Mouse (Mus musculus) forebrain, embryonic 12.5 days (tissue): ENCODE results near the gene Cdc73. TPM values are rescaled to one million over a fixed set of nuclear protein-coding genes. Genes with fewer than 3 reads are reported as not detected.
"Not testable (repeated sequence)": the region's sequence is repeated elsewhere in the genome, so short reads cannot be mapped to it uniquely, and the experiment has no call there.

Source experiments
- ATAC-seq: fragments of 200-750 bp; cut with Nextera tagmentation; 2 replicates; pipeline ENCODE4 v1.8.0; 2017; ENCODE audit warnings: moderate TSS enrichment; ENCODE audit not compliant: low FRiP score
- H3K27ac ChIP-seq: fragments of 300-500 bp; sonication (generic); 2 replicates; pipeline ENCODE4 v1.5.1; 2016; ENCODE audit warnings: mild to moderate bottlenecking
- H3K27me3 ChIP-seq: fragments of 300-500 bp; sonication (generic); 2 replicates; pipeline ENCODE4 v1.6.1; 2016; ENCODE audit warnings: mild to moderate bottlenecking
- H3K36me3 ChIP-seq: fragments of 300-500 bp; sonication (generic); replicated peaks from 2 replicates; pipeline ENCODE4 v1.6.1; 2016; ENCODE audit warnings: mild to moderate bottlenecking
- H3K4me1 ChIP-seq: fragments of 300-500 bp; sonication (generic); 2 replicates; pipeline ENCODE4 v1.6.1; 2016
- H3K4me2 ChIP-seq: fragments of 300-500 bp; sonication (generic); 2 replicates; pipeline ENCODE4 v1.6.1; 2016; ENCODE audit warnings: mild to moderate bottlenecking, moderate library complexity
- H3K4me3 ChIP-seq: fragments of 300-500 bp; sonication (generic); replicated peaks from 2 replicates; pipeline ENCODE4 v1.5.1; 2016; ENCODE audit warnings: mild to moderate bottlenecking
- H3K9ac ChIP-seq: fragments of 300-500 bp; sonication (generic); 2 replicates; pipeline ENCODE4 v1.6.1; 2016; ENCODE audit warnings: mild to moderate bottlenecking
- H3K9me3 ChIP-seq: fragments of 300-500 bp; sonication (generic); 2 replicates; pipeline ENCODE4 v1.6.1; 2016
- WGBS: fragments of 180-500 bp; shearing (Covaris S2); methylation state at CpG from one replicate; pipeline ENCODE4 v1.1.7; 2016; 5-methylcytosine and 5-hydroxymethylcytosine counted together
- polyA plus RNA-seq: library from polyadenylated mRNA; unstranded; fragments of >200 nt; fragmentation: Nextera tagmentation; extraction: Ambion mirVana; gene quantifications from 2 replicates; pipeline ENCODE4 v1.2.1, GENCODE M21; 2016

Cdc73 gene
- polyA plus RNA-seq, 1 experiment from 2014 or later = 48.8 TPM

- ATAC-seq = no peak
- Histone ChIP-seq H3K4me3 (no peak overlapping the region), H3K9ac (no peak overlapping the region)
Observed at GRCm38 (mm10) chr1:143724456-143725064, 21.9 kb upstream of the Cdc73 start.

GRCm38 (mm10) chr1:143716038-143716437, 13.3 kb upstream of the Cdc73 start, which contains the start of gene Glrx2:
Gene Glrx2 (plus strand): TSS chr1:143716338.
- ATAC-seq, H3K27me3 ChIP-seq, H3K4me1 ChIP-seq, H3K4me3 ChIP-seq, H3K9me3 ChIP-seq, H3K4me2 ChIP-seq, H3K27ac ChIP-seq, H3K36me3 ChIP-seq, H3K9ac ChIP-seq: not testable (repeated sequence)
- no CpG with 5 or more reads among the region's 2 CpGs for WGBS

More at GRCm38 (mm10) chr1:143724456-143725064, 21.9 kb upstream of the Cdc73 start:
- Histone ChIP-seq H3K36me3 (no peaks in the 10 kb centered on the region), H3K9me3 (no peaks in the 10 kb centered on the region), H3K27me3 (no peaks in the 10 kb centered on the region), H3K4me1 (no peaks in the 10 kb centered on the region), H3K27ac (no peak overlapping the region), H3K4me2 (no peak overlapping the region)
- WGBS = 88% methylated on average over 5 of the region's 5 CpGs

GRCm38 (mm10) chr1:143710627-143710976, 7.9 kb upstream of the Cdc73 start:
- peak overlapping the region; percentile 61 for H3K27ac ChIP-seq

GRCm38 (mm10) chr1:143709966-143710626, 7.4 kb upstream of the Cdc73 start:
- peak overlapping the region; percentile 61 for H3K27ac ChIP-seq
- ATAC-seq = peak; percentile 86
- 61% methylated on average over 7 of the region's 7 CpGs for WGBS

More at GRCm38 (mm10) chr1:143710627-143710976, 7.9 kb upstream of the Cdc73 start:
- no peak overlapping the region for H3K4me3 ChIP-seq
- no peaks in the 10 kb centered on the region for H3K27me3 ChIP-seq
- H3K4me2 ChIP-seq = no peak overlapping the region
- H3K9me3 ChIP-seq = no peaks in the 10 kb centered on the region
- no peak for ATAC-seq
- H3K36me3 ChIP-seq = no peaks in the 10 kb centered on the region
- no peak overlapping the region for H3K9ac ChIP-seq
- WGBS = 86% methylated on average over 5 of the region's 5 CpGs
- no peaks in the 10 kb centered on the region for H3K4me1 ChIP-seq

GRCm38 (mm10) chr1:143708361-143708760, 5.7 kb upstream of the Cdc73 start:
- 81% methylated on average over 6 of the region's 6 CpGs for WGBS
- no peak for ATAC-seq

More at GRCm38 (mm10) chr1:143709966-143710626, 7.4 kb upstream of the Cdc73 start:
- Histone ChIP-seq H3K4me3 (no peak overlapping the region), H3K9ac (no peak overlapping the region), H3K27me3 (no peaks in the 10 kb centered on the region), H3K9me3 (no peaks in the 10 kb centered on the region), H3K4me1 (no peaks in the 10 kb centered on the region), H3K36me3 (no peaks in the 10 kb centered on the region), H3K4me2 (no peak overlapping the region)

GRCm38 (mm10) chr1:143707006-143707405, 4.3 kb upstream of the Cdc73 start:
- no peak overlapping the region for H3K9ac ChIP-seq
- no peaks in the 10 kb centered on the region for H3K27me3 ChIP-seq
- no peak overlapping the region for H3K4me2 ChIP-seq
- ATAC-seq = no peak
- no peaks in the 10 kb centered on the region for H3K4me1 ChIP-seq
- no peak overlapping the region for H3K27ac ChIP-seq
- no peaks in the 10 kb centered on the region for H3K9me3 ChIP-seq
- H3K36me3 ChIP-seq = no peaks in the 10 kb centered on the region
- 49% methylated on average over 4 of the region's 4 CpGs for WGBS
- H3K4me3 ChIP-seq = no peak overlapping the region

More at GRCm38 (mm10) chr1:143708361-143708760, 5.7 kb upstream of the Cdc73 start:
- no peaks in the 10 kb centered on the region for H3K4me1 ChIP-seq
- H3K27ac ChIP-seq = no peak overlapping the region
- H3K9me3 ChIP-seq = no peaks in the 10 kb centered on the region
- no peaks in the 10 kb centered on the region for H3K27me3 ChIP-seq
- no peaks in the 10 kb centered on the region for H3K36me3 ChIP-seq
- H3K4me3 ChIP-seq = no peak overlapping the region
- no peak overlapping the region for H3K4me2 ChIP-seq
- H3K9ac ChIP-seq = no peak overlapping the region

GRCm38 (mm10) chr1:143702141-143702740, 452 bp downstream of the Cdc73 start:
- under 1% methylated on average over 29 of the region's 48 CpGs for WGBS
- peak overlapping the region; percentile 66 for H3K4me2 ChIP-seq

GRCm38 (mm10) chr1:143701736-143702135, 957 bp downstream of the Cdc73 start:
- no peak for ATAC-seq

More at GRCm38 (mm10) chr1:143702141-143702740, 452 bp downstream of the Cdc73 start:
- peaks cover 13% of the 10 kb centered on the region for H3K4me1 ChIP-seq
- H3K4me3 ChIP-seq = peak overlapping the region; percentile 78
- H3K9me3 ChIP-seq = no peaks in the 10 kb centered on the region
- H3K9ac ChIP-seq = peak overlapping the region; percentile 86
- H3K27ac ChIP-seq = peak overlapping the region; percentile 94
- H3K36me3 ChIP-seq = peaks cover 10% of the 10 kb centered on the region
- no peaks in the 10 kb centered on the region for H3K27me3 ChIP-seq
- ATAC-seq = peak; percentile 70

GRCm38 (mm10) chr1:143684849-143685248, 17.8 kb downstream of the Cdc73 start:
- no peak for ATAC-seq
- H3K27ac ChIP-seq = no peak overlapping the region
- no peaks in the 10 kb centered on the region for H3K4me1 ChIP-seq
- no peak overlapping the region for H3K4me3 ChIP-seq
- peaks cover 52% of the 10 kb centered on the region for H3K36me3 ChIP-seq
- WGBS = 90% methylated on average over 3 of the region's 3 CpGs
- H3K9ac ChIP-seq = no peak overlapping the region
- H3K27me3 ChIP-seq = no peaks in the 10 kb centered on the region
- H3K9me3 ChIP-seq = no peaks in the 10 kb centered on the region
- no peak overlapping the region for H3K4me2 ChIP-seq

More at GRCm38 (mm10) chr1:143701736-143702135, 957 bp downstream of the Cdc73 start:
- Histone ChIP-seq H3K9ac (peak overlapping the region; percentile 86), H3K27me3 (no peaks in the 10 kb centered on the region), H3K4me1 (peaks cover 13% of the 10 kb centered on the region), H3K27ac (peak overlapping the region; percentile 94), H3K4me2 (peak overlapping the region; percentile 66), H3K4me3 (peak overlapping the region; percentile 78), H3K9me3 (no peaks in the 10 kb centered on the region), H3K36me3 (peaks cover 14% of the 10 kb centered on the region)
- under 1% methylated on average over 13 of the region's 13 CpGs for WGBS

GRCm38 (mm10) chr1:143681108-143681507, 21.6 kb downstream of the Cdc73 start:
- Histone ChIP-seq H3K4me3 (no peak overlapping the region), H3K36me3 (peaks cover 42% of the 10 kb centered on the region), H3K4me2 (no peak overlapping the region), H3K27ac (no peak overlapping the region), H3K27me3 (no peaks in the 10 kb centered on the region), H3K9ac (no peak overlapping the region), H3K9me3 (no peaks in the 10 kb centered on the region), H3K4me1 (no peaks in the 10 kb centered on the region)
- no peak for ATAC-seq
- 96% methylated on average over 5 of the region's 5 CpGs for WGBS

GRCm38 (mm10) chr1:143675734-143676361, 26.8 kb downstream of the Cdc73 start:
- 92% methylated on average over 4 of the region's 4 CpGs for WGBS
- no peak overlapping the region for H3K27ac ChIP-seq
- no peak overlapping the region for H3K9ac ChIP-seq
- no peak for ATAC-seq
- no peaks in the 10 kb centered on the region for H3K9me3 ChIP-seq
- H3K27me3 ChIP-seq = no peaks in the 10 kb centered on the region
- no peak overlapping the region for H3K4me3 ChIP-seq
- no peak overlapping the region for H3K4me2 ChIP-seq
- H3K4me1 ChIP-seq = no peaks in the 10 kb centered on the region
- H3K36me3 ChIP-seq = peaks cover 28% of the 10 kb centered on the region

GRCm38 (mm10) chr1:143664786-143665185, 37.9 kb downstream of the Cdc73 start:
- not testable (repeated sequence) for H3K4me2 ChIP-seq, H3K9me3 ChIP-seq, H3K4me1 ChIP-seq, ATAC-seq, H3K9ac ChIP-seq, H3K27ac ChIP-seq, H3K27me3 ChIP-seq, H3K4me3 ChIP-seq
- WGBS = 90% methylated on average over 4 of the region's 4 CpGs
- peaks cover 38% of the 10 kb centered on the region for H3K36me3 ChIP-seq
